ENCODE assay signal across 19 mouse cellular contexts in genomic region chr19:25579440-25579839, GRCm38 (mm10). TPM values are rescaled to one million over a fixed set of nuclear protein-coding genes. Genes with fewer than 3 reads are reported as not detected.
DNase-seq lines count a peak whose midpoint lies in the region; ATAC-seq and TF ChIP-seq lines count a peak whose summit lies in the region.
"Had no signal": no experiment of that assay in that cellular context is flagged by ENCODE, and none has a peak within 500 bp of the region (broad histone marks: within the 10 kb centered on the region; RNA-seq: fewer than 3 reads in every experiment).

No protein-coding gene starts in this region.

- TF ChIP-seq EP300 in CH12.LX (IDR thresholded peaks at IDR 0.05; ENCODE audit: low read length) = no peak

- no peaks in the 10 kb centered on the region for H3K36me3 ChIP-seq in liver, adult 2 months (ENCODE audit: control insufficient read depth, insufficient read depth, low read length)
- H3K36me3 ChIP-seq in liver, embryonic 12.5 days = no peaks in the 10 kb centered on the region
- no peaks in the 10 kb centered on the region for H3K36me3 ChIP-seq in CH12.LX (replicated peaks in 1 of 2; ENCODE audit: control insufficient read depth in 1 of 2, insufficient read depth in 1 of 2, low read length in 1 of 2)
- no peaks in the 10 kb centered on the region for H3K36me3 ChIP-seq in embryonic facial prominence, embryonic 10.5 days (replicated peaks)
- H3K36me3 ChIP-seq: embryonic facial prominence, embryonic 13.5 days; limb, embryonic 15.5 days; midbrain, embryonic 15.5 days had no signal

- TF ChIP-seq RAD21 in CH12.LX (IDR thresholded peaks at IDR 0.05; ENCODE audit: low read depth, low read length) = no peak

- H3K27ac ChIP-seq in liver, adult 2 months (replicated peaks; ENCODE audit: insufficient read depth, low read depth, low read length) = no peak overlapping the region
- no peak overlapping the region for H3K27ac ChIP-seq in liver, embryonic 12.5 days
- H3K27ac ChIP-seq in CH12.LX (ENCODE audit: insufficient read depth, low read depth) = no peak overlapping the region
- no peak overlapping the region for H3K27ac ChIP-seq in bone marrow, adult 2 months (ENCODE audit: control insufficient read depth, insufficient read depth, low read depth, low read length, poor library complexity)
- no peak overlapping the region for H3K27ac ChIP-seq in embryonic facial prominence, embryonic 10.5 days (replicated peaks)
- H3K27ac ChIP-seq: embryonic facial prominence, embryonic 13.5 days; limb, embryonic 15.5 days; macrophage; midbrain, embryonic 15.5 days had no signal

- no peak overlapping the region for H3K4me3 ChIP-seq in liver, adult 2 months (ENCODE audit: insufficient read depth, low read depth, low read length)
- no peak overlapping the region for H3K4me3 ChIP-seq in liver, embryonic 12.5 days
- H3K4me3 ChIP-seq in CH12.LX (replicated peaks in 1 of 3; ENCODE audit: low read depth in 2 of 3, low read length in 2 of 3, poor library complexity in 1 of 3) = no peak overlapping the region
- H3K4me3 ChIP-seq in bone marrow, adult 2 months (replicated peaks; ENCODE audit: control insufficient read depth, low read depth, low read length) = no peak overlapping the region
- H3K4me3 ChIP-seq in embryonic facial prominence, embryonic 10.5 days = no peak overlapping the region
- H3K4me3 ChIP-seq: embryonic facial prominence, embryonic 13.5 days; limb, embryonic 15.5 days; midbrain, embryonic 15.5 days had no signal

- H3K4me2 ChIP-seq in liver, embryonic 12.5 days = no peak overlapping the region
- H3K4me2 ChIP-seq in CH12.LX (ENCODE audit: insufficient read depth, low read depth, poor library complexity, severe bottlenecking) = no peak overlapping the region
- H3K4me2 ChIP-seq: embryonic facial prominence, embryonic 13.5 days; heart, embryonic 11.5 days; limb, embryonic 15.5 days; midbrain, embryonic 15.5 days had no signal

- peak; percentile 5 for DNase-seq in liver, adult 2 months (ENCODE audit: extremely low read depth, low read depth, low spot score)
- DNase-seq in A20 (ENCODE audit: low read depth, low spot score) (peak; percentile 38), CH12.LX (ENCODE audit: extremely low read depth) (peak; percentile 9)
- no peak for DNase-seq in right cerebral cortex, postnatal 10 days (ENCODE audit: low spot score in 2 of 2)
- DNase-seq in embryonic facial prominence, embryonic 10.5 days (ENCODE audit: low spot score) = no peak
- DNase-seq: cerebellum, postnatal 36 days; gastrocnemius, postnatal 36 days; heart, postnatal 36 days had no signal

- no peaks in the 10 kb centered on the region for H3K9me3 ChIP-seq in liver, embryonic 12.5 days (replicated peaks)
- no peaks in the 10 kb centered on the region for H3K9me3 ChIP-seq in CH12.LX (replicated peaks; ENCODE audit: low read length)
- H3K9me3 ChIP-seq in embryonic facial prominence, embryonic 10.5 days = no peaks in the 10 kb centered on the region
- H3K9me3 ChIP-seq: embryonic facial prominence, embryonic 13.5 days; limb, embryonic 15.5 days; midbrain, embryonic 15.5 days had no signal

- H3K4me1 ChIP-seq in liver, adult 2 months (ENCODE audit: control insufficient read depth, insufficient read depth, low read length) = no peaks in the 10 kb centered on the region
- no peaks in the 10 kb centered on the region for H3K4me1 ChIP-seq in liver, embryonic 12.5 days
- no peaks in the 10 kb centered on the region for H3K4me1 ChIP-seq in CH12.LX (ENCODE audit: control insufficient read depth in 1 of 2, insufficient read depth in 2 of 2)
- H3K4me1 ChIP-seq in bone marrow, adult 2 months (ENCODE audit: control insufficient read depth, insufficient read depth, low read length) = no peaks in the 10 kb centered on the region
- peaks cover 19% of the 10 kb centered on the region for H3K4me1 ChIP-seq in embryonic facial prominence, embryonic 10.5 days
- H3K4me1 ChIP-seq: limb, embryonic 15.5 days had no signal

- dilution Hi-C loops in CH12.LX (cut with MboI; ENCODE audit: extremely low pct_ligation_motif_present, extremely low pct_unique_long_range_greater_than_20kb, low sequenced_read_pairs) = no loop called here

- 94% methylated on average over 2 of the region's 2 CpGs for WGBS in liver, adult 2 months
- WGBS in liver, embryonic 12.5 days (ENCODE audit: insufficient replicate concordance) = 66% methylated on average over 2 of the region's 2 CpGs
- 84% methylated on average over 2 of the region's 2 CpGs for WGBS in bone marrow, adult 2 months
- 92% methylated on average over 2 of the region's 2 CpGs for WGBS in embryonic facial prominence, embryonic 10.5 days

- H3K79me2 ChIP-seq in liver, adult 2 months (ENCODE audit: control insufficient read depth, insufficient read depth, low read length) = no peaks in the 10 kb centered on the region
- H3K79me2 ChIP-seq in CH12.LX (replicated peaks; ENCODE audit: control insufficient read depth, extremely low read depth, insufficient read depth, poor library complexity, severe bottlenecking) = no peaks in the 10 kb centered on the region

- no peaks in the 10 kb centered on the region for H3K27me3 ChIP-seq in liver, adult 2 months (ENCODE audit: control insufficient read depth, insufficient read depth, low read length)
- peaks cover 31% of the 10 kb centered on the region for H3K27me3 ChIP-seq in liver, embryonic 12.5 days (replicated peaks)
- no peaks in the 10 kb centered on the region for H3K27me3 ChIP-seq in CH12.LX (replicated peaks)
- H3K27me3 ChIP-seq in embryonic facial prominence, embryonic 10.5 days (replicated peaks; ENCODE audit: low read depth, poor library complexity, severe bottlenecking) = peaks cover 65% of the 10 kb centered on the region

- no peak for TF ChIP-seq POLR2A in liver, adult 2 months (IDR thresholded peaks at IDR 0.05; ENCODE audit: extremely low read depth, insufficient read depth, low read length)
- no peak for TF ChIP-seq POLR2A in CH12.LX (IDR thresholded peaks at IDR 0.05; ENCODE audit: low read depth, low read length)
- TF ChIP-seq POLR2A in bone marrow, adult 2 months (IDR thresholded peaks at IDR 0.05; ENCODE audit: borderline replicate concordance, control insufficient read depth, low read depth, low read length) = no peak

- no peak overlapping the region for H3K9ac ChIP-seq in liver, adult 2 months (ENCODE audit: low read depth, low read length)
- H3K9ac ChIP-seq in liver, embryonic 12.5 days = no peak overlapping the region
- no peak overlapping the region for H3K9ac ChIP-seq in CH12.LX (ENCODE audit: insufficient read depth, low read depth)
- H3K9ac ChIP-seq: embryonic facial prominence, embryonic 13.5 days; limb, embryonic 15.5 days; midbrain, embryonic 15.5 days had no signal

- in situ Hi-C loops in CH12.LX (cut with MboI; ENCODE audit: low pct_ligation_motif_present, low pct_unique_long_range_greater_than_20kb, low sequenced_read_pairs) = no loop called here

- ATAC-seq in liver, embryonic 12.5 days = no peak
- ATAC-seq: midbrain, embryonic 15.5 days had no signal

- TF ChIP-seq CTCF in liver, adult 2 months (IDR thresholded peaks at IDR 0.05; ENCODE audit: low read depth, low read length) = peak; percentile 58; the same call in 1 of the 2 replicates
- peak in 1 of 2 experiments; percentile 27; a peak in 3 of 4 replicates for TF ChIP-seq CTCF in CH12.LX (conservative IDR thresholded peaks at IDR 0.05 in 1 of 2, IDR thresholded peaks at IDR 0.05 in 1 of 2; ENCODE audit: low read depth in 2 of 2, low read length in 2 of 2)
- TF ChIP-seq CTCF in bone marrow, adult 2 months (IDR thresholded peaks at IDR 0.05; ENCODE audit: control insufficient read depth, insufficient read depth, low read length) = 0 out of 2 replicates have a peak, but pooled peaks have one; percentile 22

TF ChIP-seq in CH12.LX, 34 proteins besides CTCF, POLR2A, EP300 and RAD21:
- TF ChIP-seq MAX (IDR thresholded peaks at IDR 0.05; ENCODE audit: low read length) = no peak
- no peak for TF ChIP-seq IRF4 (IDR thresholded peaks at IDR 0.05; ENCODE audit: low read depth, low read length)
- no peak for TF ChIP-seq CHD2 (IDR thresholded peaks at IDR 0.05; ENCODE audit: low read length)
- TF ChIP-seq ELF1 (IDR thresholded peaks at IDR 0.05; ENCODE audit: low read depth, low read length) = no peak
- no peak for TF ChIP-seq ZNF384 (IDR thresholded peaks at IDR 0.05; ENCODE audit: low read depth, low read length)
- no peak for TF ChIP-seq UBTF (IDR thresholded peaks at IDR 0.05; ENCODE audit: low read depth, low read length)
- no peak for TF ChIP-seq USF2 (conservative IDR thresholded peaks at IDR 0.05; ENCODE audit: low read depth, low read length)
- no peak for TF ChIP-seq PAX5 (IDR thresholded peaks at IDR 0.05; ENCODE audit: low read length)
- TF ChIP-seq MAZ (IDR thresholded peaks at IDR 0.05; ENCODE audit: low read depth, low read length) = no peak
- no peak for TF ChIP-seq BHLHE40 (IDR thresholded peaks at IDR 0.05; ENCODE audit: low read depth, low read length)
- no peak for TF ChIP-seq NRF1 (IDR thresholded peaks at IDR 0.05; ENCODE audit: low read depth, low read length)
- TF ChIP-seq NELFE (IDR thresholded peaks at IDR 0.05; ENCODE audit: low read depth, low read length) = no peak
- no peak for TF ChIP-seq ZKSCAN1 (IDR thresholded peaks at IDR 0.05; ENCODE audit: borderline replicate concordance, low read depth, low read length)
- no peak for TF ChIP-seq SIN3A (IDR thresholded peaks at IDR 0.05; ENCODE audit: low read length)
- TF ChIP-seq ZC3H11A (IDR thresholded peaks at IDR 0.05; ENCODE audit: low read depth, low read length) = no peak
- TF ChIP-seq KAT2A (IDR thresholded peaks at IDR 0.05; ENCODE audit: insufficient replicate concordance, low read length) = no peak

RNA-seq across cellular contexts. Expression of gene Dmrt3, which starts 30.7 kb away (rescaled TPM):
- total RNA-seq in liver, adult 2 months (2014; rRNA removed) = not detected in 2 replicates
- polyA plus RNA-seq in liver, adult 2 months (2012; rRNA removed) = not detected in 2 replicates
- polyA plus RNA-seq in liver, embryonic 12.5 days (2016; fragmentation: Nextera tagmentation; extraction: Ambion mirVana) = not detected in 2 replicates
- total RNA-seq in CH12.LX (2012; rRNA removed) (not detected in 2 replicates), CH12.LX (2014; rRNA removed) (not detected in 2 replicates)
- not detected in 2 replicates for polyA plus RNA-seq in CH12.LX (2012; ENCODE audit: insufficient read length, low read depth)
- not detected in 2 replicates for polyA plus RNA-seq in bone marrow, adult 2 months (2011; ENCODE audit: insufficient read depth, insufficient read length, low replicate concordance, missing spikeins)
- 1.7 and 2.1 TPM in 2 replicates for polyA plus RNA-seq in embryonic facial prominence, embryonic 10.5 days (2016; fragmentation: Nextera tagmentation; extraction: Ambion mirVana)
- total RNA-seq: adrenal gland, postnatal 4 days; gastrocnemius, postnatal 36 days; heart, postnatal 36 days; left cerebral cortex, postnatal 14 days had no signal
- polyA plus RNA-seq: frontal cortex, adult 2 months; kidney, embryonic 16.5 days; macrophage had no signal

Comparison
In these comparisons a context has a peak if more than half of its experiments do, and no peak if none do; other contexts are left out.
1. DNase-seq: peak in liver, adult 2 months (single experiment), A20 (single experiment) and CH12.LX (single experiment); none in right cerebral cortex, postnatal 10 days (0 of 2) and embryonic facial prominence, embryonic 10.5 days (single experiment).